Mouse (Mus musculus) heart, embryonic 13.5 days (tissue): Measurements from ENCODE around the gene Dnah14. TPM values are rescaled to one million over a fixed set of nuclear protein-coding genes. Genes with fewer than 3 reads are reported as not detected.

Source experiments
- ATAC-seq: fragments of 200-750 bp; cut with Nextera tagmentation; 2 replicates; pipeline ENCODE4 v1.8.0; 2017; ENCODE audit warnings: moderate TSS enrichment; ENCODE audit not compliant: insufficient number of reproducible peaks, low FRiP score, low TSS enrichment; ENCODE audit errors: extremely low read depth
- H3K27ac ChIP-seq: fragments of 300-500 bp; sonication (generic); replicated peaks from 2 replicates; pipeline ENCODE4 v1.5.1; 2015; ENCODE audit warnings: moderate library complexity, mild to moderate bottlenecking, inconsistent platforms
- H3K27me3 ChIP-seq: fragments of 300-500 bp; sonication (generic); replicated peaks from 2 replicates; pipeline ENCODE4 v1.6.1; 2015; ENCODE audit warnings: mild to moderate bottlenecking, inconsistent platforms
- H3K36me3 ChIP-seq: fragments of 300-500 bp; sonication (generic); 2 replicates; pipeline ENCODE4 v1.6.1; 2015; ENCODE audit warnings: mild to moderate bottlenecking, inconsistent platforms
- H3K4me1 ChIP-seq: fragments of 300-500 bp; sonication (generic); 2 replicates; pipeline ENCODE4 v1.6.1; 2015; ENCODE audit warnings: inconsistent platforms
- H3K4me2 ChIP-seq: fragments of 300-500 bp; sonication (generic); 2 replicates; pipeline ENCODE4 v1.6.1; 2015; ENCODE audit warnings: inconsistent platforms, mild to moderate bottlenecking, moderate library complexity
- H3K4me3 ChIP-seq: fragments of 300-500 bp; sonication (generic); 2 replicates; pipeline ENCODE4 v1.5.1; 2015; ENCODE audit warnings: moderate library complexity, mild to moderate bottlenecking, inconsistent platforms
- H3K9ac ChIP-seq: fragments of 300-500 bp; sonication (generic); 2 replicates; pipeline ENCODE4 v1.6.1; 2015; ENCODE audit warnings: inconsistent platforms, mild to moderate bottlenecking, moderate library complexity
- H3K9me3 ChIP-seq: fragments of 300-500 bp; sonication (generic); 2 replicates; pipeline ENCODE4 v1.6.1; 2016; ENCODE audit warnings: inconsistent platforms
- WGBS: fragments of 180-500 bp; shearing (Covaris S2); methylation state at CpG from one replicate; pipeline ENCODE4 v1.1.7; 2015; ENCODE audit warnings: mixed read lengths; 5-methylcytosine and 5-hydroxymethylcytosine counted together
- polyA plus RNA-seq: library from polyadenylated mRNA; unstranded; fragments of >200 nt; fragmentation: Nextera tagmentation; extraction: Ambion mirVana; gene quantifications from 2 replicates; pipeline ENCODE4 v1.2.1, GENCODE M21; 2015

Dnah14 gene
- polyA plus RNA-seq, 1 experiment from 2014 or later, result 0.83 TPM

- peak overlapping the region; percentile 98 for H3K27ac ChIP-seq
- peak overlapping the region; percentile 91 for H3K4me2 ChIP-seq
- H3K27me3 ChIP-seq, result no peaks in the 10 kb centered on the region
- peak; percentile 97 for ATAC-seq
- under 1% methylated on average over 105 of the region's 113 CpGs for WGBS
- H3K4me3 ChIP-seq, result peak overlapping the region; percentile 75
- peaks cover 9% of the 10 kb centered on the region for H3K36me3 ChIP-seq
- no peaks in the 10 kb centered on the region for H3K9me3 ChIP-seq
- H3K9ac ChIP-seq, result peak overlapping the region; percentile 95
- H3K4me1 ChIP-seq, result peaks cover 41% of the 10 kb centered on the region
Observed at GRCm38 (mm10) chr1:181841864-181842672, 265.7 kb downstream of the Dnah14 start.

GRCm38 (mm10) chr1:181842781-181843180 lies 266.4 kb downstream of the Dnah14 start, which contains the start of gene Lbr:
Lbr (minus strand) TSS chr1:181843046.
- WGBS, result 1% methylated on average over 14 of the region's 14 CpGs
- Histone ChIP-seq H3K27ac (peak within 1 kb of the TSS; percentile 98), H3K36me3 (peaks cover 5% of the 10 kb centered on the region), H3K9me3 (no peaks in the 10 kb centered on the region), H3K4me3 (peak within 1 kb of the TSS; percentile 75), H3K4me2 (peak within 1 kb of the TSS; percentile 91), H3K9ac (peak within 1 kb of the TSS; percentile 95), H3K4me1 (peaks cover 41% of the 10 kb centered on the region), H3K27me3 (no peaks in the 10 kb centered on the region)
- no peak for ATAC-seq

GRCm38 (mm10) chr1:181844874-181845547 lies 268.7 kb downstream of the Dnah14 start:
- 71% methylated on average over 15 of the region's 15 CpGs for WGBS
- no peak for ATAC-seq
- no peaks in the 10 kb centered on the region for H3K9me3 ChIP-seq
- no peaks in the 10 kb centered on the region for H3K27me3 ChIP-seq
- H3K4me2 ChIP-seq, result no peak overlapping the region
- H3K27ac ChIP-seq, result no peak overlapping the region
- peaks cover 26% of the 10 kb centered on the region for H3K4me1 ChIP-seq
- H3K36me3 ChIP-seq, result no peaks in the 10 kb centered on the region
- H3K9ac ChIP-seq, result no peak overlapping the region
- H3K4me3 ChIP-seq, result no peak overlapping the region

GRCm38 (mm10) chr1:181845767-181846166 lies 269.4 kb downstream of the Dnah14 start:
- H3K4me1 ChIP-seq, result peaks cover 19% of the 10 kb centered on the region
- H3K36me3 ChIP-seq, result no peaks in the 10 kb centered on the region
- no peak overlapping the region for H3K4me2 ChIP-seq
- 78% methylated on average over 3 of the region's 3 CpGs for WGBS
- no peak overlapping the region for H3K9ac ChIP-seq
- no peaks in the 10 kb centered on the region for H3K9me3 ChIP-seq
- ATAC-seq, result no peak
- H3K27ac ChIP-seq, result no peak overlapping the region
- H3K4me3 ChIP-seq, result no peak overlapping the region
- H3K27me3 ChIP-seq, result no peaks in the 10 kb centered on the region

GRCm38 (mm10) chr1:181847396-181847795 lies 271.0 kb downstream of the Dnah14 start:
- Histone ChIP-seq H3K9ac (no peak overlapping the region), H3K4me2 (no peak overlapping the region), H3K36me3 (no peaks in the 10 kb centered on the region), H3K4me1 (peaks cover 22% of the 10 kb centered on the region), H3K9me3 (no peaks in the 10 kb centered on the region), H3K4me3 (no peak overlapping the region), H3K27ac (no peak overlapping the region), H3K27me3 (no peaks in the 10 kb centered on the region)
- ATAC-seq, result no peak
- 84% methylated on average over 3 of the region's 3 CpGs for WGBS

GRCm38 (mm10) chr1:181848210-181848609 lies 271.9 kb downstream of the Dnah14 start:
- Histone ChIP-seq H3K27ac (no peak overlapping the region), H3K9ac (no peak overlapping the region), H3K4me3 (no peak overlapping the region), H3K4me1 (peaks cover 25% of the 10 kb centered on the region), H3K9me3 (no peaks in the 10 kb centered on the region), H3K36me3 (no peaks in the 10 kb centered on the region), H3K4me2 (no peak overlapping the region), H3K27me3 (no peaks in the 10 kb centered on the region)
- no peak for ATAC-seq
- WGBS, result 83% methylated on average over 1 of the region's 1 CpGs

GRCm38 (mm10) chr1:181850441-181850840 lies 274.1 kb downstream of the Dnah14 start:
- no peaks in the 10 kb centered on the region for H3K27me3 ChIP-seq
- no peaks in the 10 kb centered on the region for H3K36me3 ChIP-seq
- H3K27ac ChIP-seq, result no peak overlapping the region
- WGBS, result 86% methylated on average over 4 of the region's 4 CpGs
- no peak overlapping the region for H3K4me2 ChIP-seq
- ATAC-seq, result no peak
- H3K9me3 ChIP-seq, result no peaks in the 10 kb centered on the region
- H3K4me3 ChIP-seq, result no peak overlapping the region
- no peak overlapping the region for H3K9ac ChIP-seq
- H3K4me1 ChIP-seq, result peaks cover 27% of the 10 kb centered on the region

- no peak for ATAC-seq
- H3K27me3 ChIP-seq, result no peaks in the 10 kb centered on the region
- H3K4me2 ChIP-seq, result peak overlapping the region; percentile 67
- no peak overlapping the region; the same call in 1 of the 2 replicates for H3K4me3 ChIP-seq
- H3K9ac ChIP-seq, result peak overlapping the region; percentile 69; the same call in 1 of the 2 replicates
- H3K9me3 ChIP-seq, result no peaks in the 10 kb centered on the region
- peak overlapping the region; percentile 29; the same call in 1 of the 2 replicates for H3K27ac ChIP-seq
- no peaks in the 10 kb centered on the region for H3K36me3 ChIP-seq
- WGBS, result 53% methylated on average over 12 of the region's 12 CpGs
- H3K4me1 ChIP-seq, result peaks cover 27% of the 10 kb centered on the region
Observed at GRCm38 (mm10) chr1:181851521-181852310, 275.4 kb downstream of the Dnah14 start.

- no peaks in the 10 kb centered on the region for H3K9me3 ChIP-seq
- peak overlapping the region; percentile 69 for H3K9ac ChIP-seq
- no peaks in the 10 kb centered on the region for H3K36me3 ChIP-seq
- WGBS, result 33% methylated on average over 13 of the region's 13 CpGs
- no peaks in the 10 kb centered on the region for H3K27me3 ChIP-seq
- H3K27ac ChIP-seq, result peak overlapping the region; percentile 29; the same call in 1 of the 2 replicates
- ATAC-seq, result no peak
- H3K4me3 ChIP-seq, result peak overlapping the region; percentile 43
- H3K4me1 ChIP-seq, result peaks cover 27% of the 10 kb centered on the region
- H3K4me2 ChIP-seq, result peak overlapping the region; percentile 67
Observed at GRCm38 (mm10) chr1:181852466-181852865, 276.1 kb downstream of the Dnah14 start.

GRCm38 (mm10) chr1:181853081-181853736 lies 276.9 kb downstream of the Dnah14 start:
- no peak for ATAC-seq
- Histone ChIP-seq H3K27ac (no peak overlapping the region), H3K4me3 (peak overlapping the region; percentile 43), H3K4me1 (peaks cover 23% of the 10 kb centered on the region), H3K9ac (peak overlapping the region; percentile 69), H3K27me3 (no peaks in the 10 kb centered on the region), H3K36me3 (no peaks in the 10 kb centered on the region), H3K9me3 (no peaks in the 10 kb centered on the region), H3K4me2 (peak overlapping the region; percentile 67)
- 11% methylated on average over 17 of the region's 21 CpGs for WGBS
